Mouse (Mus musculus) MN1 (cell line): Measurements from ENCODE around the gene Pif1.
A peak's percentile ranks its signal among the peaks of the same experiment; 100 is the strongest.

ENCODE experiments used
- DNase-seq: peaks from one replicate; pipeline ENCODE4 v3.0.0-alpha.2; 2016; ENCODE audit warnings: low spot score

Pif1 gene

GRCm38 (mm10) chr9:65598765-65599249, 11.8 kb downstream of the Pif1 start:
- peak; percentile 60 for DNase-seq

GRCm38 (mm10) chr9:65600951-65601350, 14.0 kb downstream of the Pif1 start:
- DNase-seq = no peak

GRCm38 (mm10) chr9:65603401-65604102, 16.6 kb downstream of the Pif1 start:
- no peak for DNase-seq

GRCm38 (mm10) chr9:65605471-65606136, 18.6 kb downstream of the Pif1 start:
- peak; percentile 93 for DNase-seq

GRCm38 (mm10) chr9:65606321-65607109, 19.6 kb downstream of the Pif1 start:
- peak; percentile 57 for DNase-seq

GRCm38 (mm10) chr9:65607120-65607519, 20.2 kb downstream of the Pif1 start:
- DNase-seq = no peak

GRCm38 (mm10) chr9:65611969-65612486, 25.1 kb downstream of the Pif1 start:
- no peak for DNase-seq

GRCm38 (mm10) chr9:65613098-65613497, 26.1 kb downstream of the Pif1 start:
- peak; percentile 62 for DNase-seq

GRCm38 (mm10) chr9:65619311-65619710, 32.4 kb downstream of the Pif1 start:
- no peak for DNase-seq

- DNase-seq = no peak
Observed at GRCm38 (mm10) chr9:65621196-65621595, 34.2 kb downstream of the Pif1 start.

- DNase-seq = no peak
Observed at GRCm38 (mm10) chr9:65621666-65622065, 34.7 kb downstream of the Pif1 start.

GRCm38 (mm10) chr9:65622826-65623225, 35.9 kb downstream of the Pif1 start:
- no peak for DNase-seq

- no peak for DNase-seq
Observed at GRCm38 (mm10) chr9:65624266-65624665, 37.3 kb downstream of the Pif1 start.

GRCm38 (mm10) chr9:65629025-65629766, 42.2 kb downstream of the Pif1 start, which contains the start of gene Rbpms2:
Rbpms2 (plus strand) TSS chr9:65629648.
- no peak for DNase-seq

- DNase-seq = no peak
Observed at GRCm38 (mm10) chr9:65629767-65630630, 43.0 kb downstream of the Pif1 start.

- no peak for DNase-seq
Observed at GRCm38 (mm10) chr9:65630631-65631353, 43.8 kb downstream of the Pif1 start.

GRCm38 (mm10) chr9:65631354-65632021, 44.5 kb downstream of the Pif1 start:
- DNase-seq = no peak

- no peak for DNase-seq
Observed at GRCm38 (mm10) chr9:65635766-65636165, 48.8 kb downstream of the Pif1 start.

GRCm38 (mm10) chr9:65636926-65637325, 50.0 kb downstream of the Pif1 start:
- no peak for DNase-seq
